Mouse (Mus musculus) midbrain, embryonic 14.5 days (tissue): ENCODE data around the gene Myo1c. TPM values are rescaled to one million over a fixed set of nuclear protein-coding genes. Genes with fewer than 3 reads are reported as not detected.

Source experiments
- ATAC-seq: fragments of 200-750 bp; cut with Nextera tagmentation; 2 replicates; pipeline ENCODE4 v1.8.0; 2017; ENCODE audit warnings: moderate number of reproducible peaks, moderate library complexity; ENCODE audit not compliant: low FRiP score, low TSS enrichment
- DNase-seq: peaks from one replicate; pipeline ENCODE4 v3.0.0-alpha.2; 2015
- H3K27ac ChIP-seq: fragments of 300-500 bp; sonication (generic); replicated peaks from 2 replicates; pipeline ENCODE4 v1.5.1; 2014; ENCODE audit warnings: mild to moderate bottlenecking, low read depth, low read length, moderate library complexity
- H3K27me3 ChIP-seq: fragments of 300-500 bp; sonication (generic); 2 replicates; pipeline ENCODE4 v1.6.1; 2014; ENCODE audit warnings: low read length, control low read depth, mixed read lengths; ENCODE audit not compliant: control insufficient read depth, insufficient read depth
- H3K36me3 ChIP-seq: fragments of 300-500 bp; sonication (generic); 2 replicates; pipeline ENCODE4 v1.6.1; 2014; ENCODE audit warnings: low read length, control low read depth; ENCODE audit not compliant: control insufficient read depth, insufficient read depth
- H3K4me1 ChIP-seq: fragments of 300-500 bp; sonication (generic); 2 replicates; pipeline ENCODE4 v1.6.1; 2014; ENCODE audit warnings: mild to moderate bottlenecking, antibody characterized with exemption, low read length, control low read depth; ENCODE audit not compliant: control insufficient read depth, insufficient read depth
- H3K4me2 ChIP-seq: fragments of 300-500 bp; sonication (generic); 2 replicates; pipeline ENCODE4 v1.6.1; 2014; ENCODE audit warnings: mild to moderate bottlenecking, low read length, moderate library complexity
- H3K4me3 ChIP-seq: fragments of 300-500 bp; sonication (generic); replicated peaks from 2 replicates; pipeline ENCODE4 v1.5.1; 2014; ENCODE audit warnings: low read depth, low read length
- H3K9ac ChIP-seq: fragments of 300-500 bp; sonication (generic); replicated peaks from 2 replicates; pipeline ENCODE4 v1.6.1; 2014; ENCODE audit warnings: mild to moderate bottlenecking, low read length, moderate library complexity
- H3K9me3 ChIP-seq: fragments of 300-500 bp; sonication (generic); 2 replicates; pipeline ENCODE4 v1.6.1; 2016; ENCODE audit warnings: low read length, control low read depth, mixed read lengths; ENCODE audit not compliant: control insufficient read depth
- WGBS: fragments of 180-500 bp; shearing (Covaris S2); extraction: QIAGEN DNeasy Blood & Tissue Kit; methylation state at CpG from one replicate; pipeline ENCODE4 v1.1.7; 2014; 5-methylcytosine and 5-hydroxymethylcytosine counted together
- polyA plus RNA-seq: library from polyadenylated mRNA; unstranded; fragments of >200 nt; fragmentation: Nextera tagmentation; extraction: Ambion mirVana; gene quantifications from 2 replicates; pipeline ENCODE4 v1.2.1, GENCODE M21; 2014

The Myo1c gene
- polyA plus RNA-seq, 1 experiment from 2014 or later = 5.2 TPM

GRCm38 (mm10) chr11:75658311-75658710, 8.0 kb downstream of the Myo1c start:
- no peaks in the 10 kb centered on the region for H3K9me3 ChIP-seq
- H3K4me2 ChIP-seq = no peak overlapping the region
- 94% methylated on average over 13 of the region's 13 CpGs for WGBS
- no peak overlapping the region for H3K27ac ChIP-seq
- no peaks in the 10 kb centered on the region for H3K36me3 ChIP-seq
- no peak overlapping the region for H3K9ac ChIP-seq
- no peak for DNase-seq
- peaks cover 25% of the 10 kb centered on the region for H3K4me1 ChIP-seq
- ATAC-seq = no peak
- peaks cover 31% of the 10 kb centered on the region for H3K27me3 ChIP-seq
- H3K4me3 ChIP-seq = no peak overlapping the region

GRCm38 (mm10) chr11:75658996-75659750, 8.9 kb downstream of the Myo1c start:
- Histone ChIP-seq H3K4me1 (peaks cover 17% of the 10 kb centered on the region), H3K9me3 (no peaks in the 10 kb centered on the region), H3K27me3 (peaks cover 22% of the 10 kb centered on the region), H3K4me3 (no peak overlapping the region), H3K27ac (no peak overlapping the region), H3K9ac (no peak overlapping the region), H3K4me2 (no peak overlapping the region), H3K36me3 (no peaks in the 10 kb centered on the region)
- no peak for DNase-seq
- no peak for ATAC-seq
- 85% methylated on average over 14 of the region's 14 CpGs for WGBS

GRCm38 (mm10) chr11:75660081-75660590, 9.8 kb downstream of the Myo1c start:
- DNase-seq (no peak), ATAC-seq (no peak)
- Histone ChIP-seq H3K27ac (no peak overlapping the region), H3K4me2 (no peak overlapping the region), H3K4me1 (peaks cover 12% of the 10 kb centered on the region), H3K9ac (no peak overlapping the region), H3K36me3 (no peaks in the 10 kb centered on the region), H3K4me3 (no peak overlapping the region), H3K27me3 (peaks cover 14% of the 10 kb centered on the region), H3K9me3 (no peaks in the 10 kb centered on the region)
- 93% methylated on average over 12 of the region's 12 CpGs for WGBS

- Histone ChIP-seq H3K4me3 (no peak overlapping the region), H3K4me2 (no peak overlapping the region), H3K4me1 (peaks cover 5% of the 10 kb centered on the region; the same call in 1 of the 2 replicates), H3K9ac (no peak overlapping the region), H3K36me3 (no peaks in the 10 kb centered on the region), H3K9me3 (no peaks in the 10 kb centered on the region), H3K27ac (no peak overlapping the region), H3K27me3 (peaks cover 5% of the 10 kb centered on the region; the same call in 1 of the 2 replicates)
- 88% methylated on average over 21 of the region's 21 CpGs for WGBS
- ATAC-seq (no peak), DNase-seq (no peak)
Observed at GRCm38 (mm10) chr11:75660941-75661800, 10.9 kb downstream of the Myo1c start.

- ATAC-seq (no peak), DNase-seq (no peak)
- Histone ChIP-seq H3K4me3 (no peak overlapping the region), H3K36me3 (no peaks in the 10 kb centered on the region), H3K9me3 (no peaks in the 10 kb centered on the region), H3K4me2 (no peak overlapping the region), H3K4me1 (no peaks in the 10 kb centered on the region), H3K27ac (no peak overlapping the region), H3K9ac (no peak overlapping the region), H3K27me3 (no peaks in the 10 kb centered on the region; the same call in 1 of the 2 replicates)
- 94% methylated on average over 7 of the region's 7 CpGs for WGBS
Observed at GRCm38 (mm10) chr11:75662131-75662530, 11.8 kb downstream of the Myo1c start.

GRCm38 (mm10) chr11:75666296-75666695, 16.0 kb downstream of the Myo1c start:
- no peak for ATAC-seq
- 97% methylated on average over 6 of the region's 6 CpGs for WGBS

GRCm38 (mm10) chr11:75668621-75669020, 18.3 kb downstream of the Myo1c start:
- 93% methylated on average over 3 of the region's 3 CpGs for WGBS
- no peaks in the 10 kb centered on the region for H3K9me3 ChIP-seq
- ATAC-seq = no peak

More at GRCm38 (mm10) chr11:75666296-75666695, 16.0 kb downstream of the Myo1c start:
- no peak overlapping the region for H3K27ac ChIP-seq
- H3K9ac ChIP-seq = no peak overlapping the region
- H3K4me1 ChIP-seq = no peaks in the 10 kb centered on the region
- H3K9me3 ChIP-seq = no peaks in the 10 kb centered on the region
- H3K4me3 ChIP-seq = no peak overlapping the region
- H3K36me3 ChIP-seq = no peaks in the 10 kb centered on the region
- no peak for DNase-seq
- no peaks in the 10 kb centered on the region for H3K27me3 ChIP-seq
- H3K4me2 ChIP-seq = no peak overlapping the region

GRCm38 (mm10) chr11:75669176-75669852, 19.0 kb downstream of the Myo1c start:
- 88% methylated on average over 11 of the region's 11 CpGs for WGBS

More at GRCm38 (mm10) chr11:75668621-75669020, 18.3 kb downstream of the Myo1c start:
- no peak overlapping the region for H3K9ac ChIP-seq
- no peaks in the 10 kb centered on the region for H3K4me1 ChIP-seq
- H3K36me3 ChIP-seq = no peaks in the 10 kb centered on the region
- no peak overlapping the region for H3K27ac ChIP-seq
- H3K4me3 ChIP-seq = no peak overlapping the region
- H3K27me3 ChIP-seq = no peaks in the 10 kb centered on the region
- H3K4me2 ChIP-seq = no peak overlapping the region
- no peak for DNase-seq

More at GRCm38 (mm10) chr11:75669176-75669852, 19.0 kb downstream of the Myo1c start:
- Histone ChIP-seq H3K4me3 (no peak overlapping the region), H3K36me3 (no peaks in the 10 kb centered on the region), H3K9ac (no peak overlapping the region), H3K4me1 (no peaks in the 10 kb centered on the region), H3K4me2 (no peak overlapping the region), H3K9me3 (no peaks in the 10 kb centered on the region), H3K27ac (no peak overlapping the region), H3K27me3 (no peaks in the 10 kb centered on the region)
- no peak for DNase-seq
- no peak for ATAC-seq
